Mouse (Mus musculus) layer of hippocampus, adult 9-10 months (tissue): ENCODE measurements around the gene Uqcrh.

Experiments used
- DNase-seq: peaks from one replicate; pipeline ENCODE4 v3.0.0; 2022; ENCODE audit warnings: low spot score

The Uqcrh gene

GRCm38 (mm10) chr4:116074861-116075620, at the start of gene Uqcrh, which contains the start of gene Lrrc41:
Gene Uqcrh (minus strand): TSS chr4:116075071.
Gene Lrrc41 (plus strand): TSS chr4:116075269.
- peak; percentile 98 for DNase-seq

GRCm38 (mm10) chr4:116123602-116124519, 49.0 kb upstream of the Uqcrh start, which contains the start of the genes Rad54l and Pomgnt1:
Gene Rad54l (minus strand): TSS chr4:116123690.
Gene Pomgnt1 (plus strand): TSS chr4:116123840.
- DNase-seq, result no peak

- no peak for DNase-seq
Measured at GRCm38 (mm10) chr4:116122762-116123161, 47.9 kb upstream of the Uqcrh start.

- DNase-seq, result no peak
Measured at GRCm38 (mm10) chr4:116111486-116111885, 36.6 kb upstream of the Uqcrh start.

GRCm38 (mm10) chr4:116110695-116111094, 35.8 kb upstream of the Uqcrh start:
- no peak for DNase-seq

GRCm38 (mm10) chr4:116105278-116105677, 30.4 kb upstream of the Uqcrh start:
- DNase-seq, result no peak

GRCm38 (mm10) chr4:116100959-116101358, 26.1 kb upstream of the Uqcrh start:
- DNase-seq, result no peak

GRCm38 (mm10) chr4:116097211-116097610, 22.3 kb upstream of the Uqcrh start:
- DNase-seq, result no peak

GRCm38 (mm10) chr4:116096291-116096690, 21.4 kb upstream of the Uqcrh start:
- DNase-seq, result no peak

GRCm38 (mm10) chr4:116088510-116089249, 13.8 kb upstream of the Uqcrh start:
- DNase-seq, result no peak

GRCm38 (mm10) chr4:116077240-116078095, 2.6 kb upstream of the Uqcrh start:
- no peak for DNase-seq

GRCm38 (mm10) chr4:116076369-116077231, 1.7 kb upstream of the Uqcrh start:
- DNase-seq, result no peak

- DNase-seq, result no peak
Measured at GRCm38 (mm10) chr4:116075631-116076368, 929 bp upstream of the Uqcrh start.

- DNase-seq, result no peak
Measured at GRCm38 (mm10) chr4:116074145-116074675, 661 bp downstream of the Uqcrh start.

- DNase-seq, result no peak
Measured at GRCm38 (mm10) chr4:116073146-116073545, 1.7 kb downstream of the Uqcrh start.

- DNase-seq, result no peak
Measured at GRCm38 (mm10) chr4:116070116-116070515, 4.8 kb downstream of the Uqcrh start.

- no peak for DNase-seq
Measured at GRCm38 (mm10) chr4:116063855-116064254, 11.0 kb downstream of the Uqcrh start.

- DNase-seq, result no peak
Measured at GRCm38 (mm10) chr4:116059012-116059726, 15.7 kb downstream of the Uqcrh start.
